Mouse (Mus musculus) ES-E14 (cell line): ENCODE measurements around the gene Hacd2.

Experiments
- HCFC1 ChIP-seq: IDR thresholded peaks from 2 replicates; pipeline ENCODE4 v1.6.1; 2012; ENCODE audit warnings: low read length, inconsistent platforms, borderline replicate concordance; ENCODE audit not compliant: insufficient read depth
- MAFK ChIP-seq: IDR thresholded peaks from 2 replicates; pipeline ENCODE4 v1.6.1; 2014; ENCODE audit warnings: mild to moderate bottlenecking, low read depth, low read length, inconsistent platforms; ENCODE audit not compliant: insufficient read depth
- ZC3H11A ChIP-seq: IDR thresholded peaks from 2 replicates; pipeline ENCODE4 v1.6.1; 2012; ENCODE audit warnings: low read depth, mild to moderate bottlenecking, inconsistent platforms, low read length, borderline replicate concordance
- ZNF384 ChIP-seq: IDR thresholded peaks from 2 replicates; pipeline ENCODE4 v1.6.1; 2012; ENCODE audit warnings: low read depth, low read length, inconsistent platforms

DNA sequence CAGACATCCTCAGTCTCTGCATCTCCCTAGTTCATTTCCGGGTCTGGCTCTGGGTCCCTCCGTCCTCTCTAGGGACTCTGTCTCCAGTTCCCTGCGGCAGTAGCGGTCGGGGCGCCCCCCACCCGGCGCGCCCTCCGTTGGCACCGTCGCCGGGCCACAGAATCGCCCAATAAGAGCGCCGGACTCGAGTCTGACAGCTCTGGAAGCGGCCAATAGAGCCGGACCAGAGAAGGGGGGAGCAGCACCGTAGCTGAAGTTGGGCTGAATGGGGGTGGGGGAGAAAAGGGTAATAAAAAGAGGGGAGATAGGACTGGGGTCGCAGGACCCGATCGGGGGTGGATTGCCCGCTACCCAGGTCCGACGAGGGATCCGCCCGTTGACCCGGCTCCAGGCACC, 132.0 kb downstream of the Hacd2 start:
- TF ChIP-seq MAFK (no peak), ZC3H11A (no peak), ZNF384 (no peak), HCFC1 (no peak)
